Mouse (Mus musculus): ENCODE results near the gene Rimklb.

DNA sequence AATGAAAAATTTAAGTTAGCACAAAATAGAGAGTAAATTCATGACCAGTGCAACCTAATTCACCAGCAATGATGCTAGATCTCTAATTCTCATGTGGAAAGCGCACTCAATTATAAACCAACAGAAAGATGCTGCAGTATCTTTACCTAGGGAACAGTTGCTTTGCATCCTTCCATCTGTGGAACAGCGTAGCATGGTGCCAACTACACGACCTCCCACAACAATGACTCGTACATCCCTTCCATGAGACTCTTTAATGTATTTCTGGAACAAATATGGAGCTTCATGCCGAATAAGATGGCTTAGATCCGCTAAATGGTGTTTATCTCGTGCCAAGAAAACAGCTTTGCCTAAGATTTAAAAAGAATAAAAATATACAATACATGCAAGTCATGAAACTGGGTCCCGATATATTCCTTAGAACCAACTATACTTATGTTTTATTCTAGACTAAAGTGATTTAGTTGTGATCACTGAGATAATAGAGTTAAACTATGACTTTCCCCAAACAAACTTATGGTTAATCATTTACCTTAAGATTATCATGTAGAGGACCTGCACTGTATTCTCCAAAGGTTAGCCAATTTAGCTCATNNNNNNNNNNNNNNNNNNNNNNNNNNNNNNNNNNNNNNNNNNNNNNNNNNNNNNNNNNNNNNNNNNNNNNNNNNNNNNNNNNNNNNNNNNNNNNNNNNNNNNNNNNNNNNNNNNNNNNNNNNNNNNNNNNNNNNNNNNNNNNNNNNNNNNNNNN lies 39.4 kb downstream of the Rimklb start:
- TF ChIP-seq CTCF (IDR thresholded peaks at IDR 0.05; ENCODE audit: extremely low read depth, insufficient read depth, insufficient read length, insufficient replicate concordance) (no peak), POLR2A (IDR thresholded peaks at IDR 0.05; ENCODE audit: low read depth, low read length) (no peak)

Measured in spleen, adult 2 months (tissue).